Mouse (Mus musculus): ENCODE measurements around the gene Olfr273.
"Not testable (repeated sequence)": the region's sequence is repeated elsewhere in the genome, so short reads cannot be mapped to it uniquely, and the experiment has no call there.

The Olfr273 gene

DNA sequence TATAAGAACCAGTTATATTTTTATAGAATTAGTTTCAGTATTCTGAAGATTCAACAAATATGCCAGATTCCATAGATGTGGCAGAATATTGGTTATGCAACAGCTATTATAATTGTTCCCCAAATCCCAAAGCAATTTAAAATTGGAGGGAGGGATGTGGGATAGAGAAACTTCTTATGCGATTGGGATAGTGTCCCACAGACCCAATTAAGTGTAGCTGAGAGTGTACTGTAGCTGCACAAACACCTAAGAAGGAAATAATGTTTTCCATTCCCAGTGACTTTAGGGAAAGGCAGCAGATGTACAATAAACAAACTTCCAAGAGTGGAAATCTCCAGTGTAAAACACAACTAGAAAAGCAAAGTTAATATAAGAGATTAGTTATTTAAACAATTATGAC lies at the start of gene Olfr273:
TSS of gene Olfr273 (minus strand) at position 101 of the 400 bp plus-strand sequence.
- DNase-seq (ENCODE audit: inconsistent age in 2 of 2, low spot score in 1 of 2), result no peak

- DNase-seq (ENCODE audit: inconsistent age in 2 of 2, low spot score in 1 of 2), result no peak
Observed at GRCm38 (mm10) chr4:52864156-52864555, 5.1 kb upstream of the Olfr273 start.

DNA sequence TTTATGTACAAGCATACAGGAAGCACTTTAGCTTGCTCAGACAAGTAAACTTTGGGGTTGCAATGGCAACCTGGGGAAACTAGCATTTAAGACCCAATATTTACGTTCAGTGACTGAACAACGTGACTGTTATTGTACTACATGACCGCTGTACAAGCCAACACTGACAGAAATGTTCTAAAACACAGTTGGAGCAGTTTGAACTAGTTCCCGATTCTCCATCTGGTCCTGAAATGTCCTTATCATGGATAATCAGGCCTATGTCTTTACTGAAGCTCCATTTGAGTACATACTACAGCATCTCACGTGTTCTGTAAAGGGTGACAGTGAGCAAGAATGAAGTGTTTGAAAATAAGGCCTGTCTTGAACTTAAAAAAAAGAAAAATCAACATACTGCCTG lies 9.4 kb downstream of the Olfr273 start:
- no peak for DNase-seq (ENCODE audit: inconsistent age in 2 of 2, low spot score in 1 of 2)

- no peak for DNase-seq (ENCODE audit: inconsistent age in 2 of 2, low spot score in 1 of 2)
Observed at GRCm38 (mm10) chr4:52849039-52849635, 9.9 kb downstream of the Olfr273 start.

GRCm38 (mm10) chr4:52845411-52845810 lies 13.6 kb downstream of the Olfr273 start:
- not testable (repeated sequence) for DNase-seq (ENCODE audit: inconsistent age in 2 of 2, low spot score in 1 of 2)

DNA sequence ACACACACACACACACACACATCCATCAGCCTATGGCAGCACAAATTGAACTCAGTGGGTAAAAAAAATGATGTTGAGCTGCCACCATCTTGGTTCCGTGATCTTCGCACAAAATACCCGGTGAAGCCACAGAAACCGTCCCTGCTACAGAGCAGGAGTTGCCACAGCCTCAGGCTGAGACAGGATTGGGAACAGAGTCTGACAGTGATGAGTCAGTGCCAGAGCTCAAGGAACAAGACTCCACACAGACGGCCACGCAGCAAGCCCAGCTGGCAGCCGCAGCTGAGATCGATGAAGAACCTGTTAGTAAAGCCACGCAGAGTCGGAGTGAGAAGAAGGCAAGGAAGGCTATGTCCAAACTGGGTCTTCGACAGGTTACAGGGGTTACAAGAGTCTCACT lies 37.7 kb downstream of the Olfr273 start:
- no peak for DNase-seq (ENCODE audit: inconsistent age in 2 of 2, low spot score in 1 of 2)

DNA sequence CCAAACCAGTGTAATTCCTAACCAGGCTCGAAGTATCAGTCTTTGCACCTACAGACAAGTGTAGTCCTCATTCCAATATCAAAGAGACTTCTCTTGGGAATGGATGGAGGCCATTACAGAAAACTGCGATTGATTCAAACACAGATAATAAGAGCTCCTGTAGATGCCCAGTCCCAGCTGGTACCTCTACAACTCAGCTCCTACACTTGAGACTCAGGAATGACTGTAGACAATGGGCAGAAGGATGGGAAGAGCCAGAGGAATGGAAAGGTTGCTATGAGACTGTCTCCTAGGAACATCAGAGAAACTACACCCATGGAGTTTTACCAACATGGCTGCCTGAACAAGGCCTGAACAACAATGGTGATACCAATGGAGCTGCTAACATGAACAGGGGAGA lies 44.7 kb downstream of the Olfr273 start, which contains the start of gene Olfr275:
TSS of gene Olfr275 (plus strand) at position 301 of the 400 bp plus-strand sequence.
- DNase-seq (ENCODE audit: inconsistent age in 2 of 2, low spot score in 1 of 2), result no peak

- DNase-seq (ENCODE audit: inconsistent age in 2 of 2, low spot score in 1 of 2), result no peak
Observed at GRCm38 (mm10) chr4:52811871-52812270, 47.2 kb downstream of the Olfr273 start.

Measured in adrenal gland, adult (tissue).